Mouse (Mus musculus): ENCODE data around the gene Cep70.

GRCm38 (mm10) chr9:99320006-99320405, 76.8 kb downstream of the Cep70 start:
- no peak for TF ChIP-seq CTCF (IDR thresholded peaks at IDR 0.05; ENCODE audit: control insufficient read depth, insufficient read depth, low read length)
- no peak for TF ChIP-seq POLR2A (IDR thresholded peaks at IDR 0.05; ENCODE audit: borderline replicate concordance, control insufficient read depth, low read depth, low read length)

Measured in bone marrow, adult 2 months (tissue).